Mouse (Mus musculus) erythroblast, embryonic 14.5 days (primary cell): ENCODE data around the gene Tepp.

Experiments used
- GATA1 ChIP-seq: IDR thresholded peaks from 2 replicates; pipeline ENCODE4 v1.6.1; 2012; ENCODE audit warnings: low read length, inconsistent platforms, mixed read lengths
- TAL1 ChIP-seq: IDR thresholded peaks from 3 replicates; pipeline ENCODE4 v1.6.1; 2012; ENCODE audit warnings: low read length, inconsistent platforms, mixed read lengths

GRCm38 (mm10) chr8:95369581-95370326 is 59.4 kb downstream of the Tepp start:
- TF ChIP-seq TAL1, result no peak
- TF ChIP-seq GATA1, result no peak
